Mouse (Mus musculus): ENCODE measurements around the gene Actl6a. TPM values are rescaled to one million over a fixed set of nuclear protein-coding genes. Genes with fewer than 3 reads are reported as not detected.
"Not testable (repeated sequence)": the region's sequence is repeated elsewhere in the genome, so short reads cannot be mapped to it uniquely, and the experiment has no call there.

Gene Actl6a
- polyA plus RNA-seq, 1 experiment from 2014 or later = 51.6 TPM

- H3K9me3 ChIP-seq (replicated peaks; ENCODE audit: control insufficient read depth, low read length, poor library complexity, severe bottlenecking); H3K4me2 ChIP-seq (ENCODE audit: low read length); H3K9ac ChIP-seq (ENCODE audit: low read depth, low read length); H3K4me3 ChIP-seq (ENCODE audit: low read depth, low read length); H3K27ac ChIP-seq (ENCODE audit: low read length); H3K27me3 ChIP-seq (ENCODE audit: control insufficient read depth, insufficient read depth, low read depth, low read length); H3K36me3 ChIP-seq (ENCODE audit: control insufficient read depth, insufficient read depth, low read length); H3K4me1 ChIP-seq (ENCODE audit: control insufficient read depth, insufficient read depth, low read length); ATAC-seq: not testable (repeated sequence)
- WGBS = 91% methylated on average over 10 of the region's 10 CpGs
Observed at GRCm38 (mm10) chr3:32704632-32705031, 1.5 kb upstream of the Actl6a start.

GRCm38 (mm10) chr3:32708052-32708367, 1.9 kb downstream of the Actl6a start:
- Histone ChIP-seq H3K4me1 (ENCODE audit: control insufficient read depth, insufficient read depth, low read length) (peaks cover 11% of the 10 kb centered on the region), H3K9ac (ENCODE audit: low read depth, low read length) (peak overlapping the region; percentile 35; the same call in 1 of the 2 replicates), H3K9me3 (replicated peaks; ENCODE audit: control insufficient read depth, low read length, poor library complexity, severe bottlenecking) (no peaks in the 10 kb centered on the region), H3K27me3 (ENCODE audit: control insufficient read depth, insufficient read depth, low read depth, low read length) (no peaks in the 10 kb centered on the region), H3K4me2 (ENCODE audit: low read length) (peak overlapping the region; percentile 56), H3K4me3 (ENCODE audit: low read depth, low read length) (peak overlapping the region; percentile 96), H3K36me3 (ENCODE audit: control insufficient read depth, insufficient read depth, low read length) (peaks cover 2% of the 10 kb centered on the region), H3K27ac (ENCODE audit: low read length) (0 out of 2 replicates have a peak overlapping the region, but pooled peaks have one; percentile 90)
- ATAC-seq = no peak
- WGBS = 3% methylated on average over 4 of the region's 4 CpGs

- H3K4me3 ChIP-seq (ENCODE audit: low read depth, low read length) = peak overlapping the region; percentile 96
- H3K36me3 ChIP-seq (ENCODE audit: control insufficient read depth, insufficient read depth, low read length) = peaks cover 8% of the 10 kb centered on the region
- no peaks in the 10 kb centered on the region for H3K27me3 ChIP-seq (ENCODE audit: control insufficient read depth, insufficient read depth, low read depth, low read length)
- peaks cover 11% of the 10 kb centered on the region for H3K4me1 ChIP-seq (ENCODE audit: control insufficient read depth, insufficient read depth, low read length)
- peak overlapping the region; percentile 90 for H3K27ac ChIP-seq (ENCODE audit: low read length)
- H3K9ac ChIP-seq (ENCODE audit: low read depth, low read length) = peak overlapping the region; percentile 91
- under 1% methylated on average over 85 of the region's 90 CpGs for WGBS
- peak; percentile 100 for ATAC-seq
- H3K9me3 ChIP-seq (replicated peaks; ENCODE audit: control insufficient read depth, low read length, poor library complexity, severe bottlenecking) = no peaks in the 10 kb centered on the region
- H3K4me2 ChIP-seq (ENCODE audit: low read length) = peak overlapping the region; percentile 77
Observed at GRCm38 (mm10) chr3:32708368-32709231, 2.5 kb downstream of the Actl6a start.

GRCm38 (mm10) chr3:32709388-32709787, 3.3 kb downstream of the Actl6a start:
- 8% methylated on average over 9 of the region's 9 CpGs for WGBS
- peaks cover 11% of the 10 kb centered on the region for H3K4me1 ChIP-seq (ENCODE audit: control insufficient read depth, insufficient read depth, low read length)
- peak overlapping the region; percentile 96 for H3K4me3 ChIP-seq (ENCODE audit: low read depth, low read length)
- H3K9ac ChIP-seq (ENCODE audit: low read depth, low read length) = peak overlapping the region; percentile 91
- no peaks in the 10 kb centered on the region for H3K27me3 ChIP-seq (ENCODE audit: control insufficient read depth, insufficient read depth, low read depth, low read length)
- peaks cover 8% of the 10 kb centered on the region for H3K36me3 ChIP-seq (ENCODE audit: control insufficient read depth, insufficient read depth, low read length)
- H3K27ac ChIP-seq (ENCODE audit: low read length) = peak overlapping the region; percentile 90
- ATAC-seq = no peak
- H3K9me3 ChIP-seq (replicated peaks; ENCODE audit: control insufficient read depth, low read length, poor library complexity, severe bottlenecking) = no peaks in the 10 kb centered on the region
- peak overlapping the region; percentile 77 for H3K4me2 ChIP-seq (ENCODE audit: low read length)

- Histone ChIP-seq H3K9me3 (replicated peaks; ENCODE audit: control insufficient read depth, low read length, poor library complexity, severe bottlenecking) (no peaks in the 10 kb centered on the region), H3K9ac (ENCODE audit: low read depth, low read length) (no peak overlapping the region), H3K27me3 (ENCODE audit: control insufficient read depth, insufficient read depth, low read depth, low read length) (no peaks in the 10 kb centered on the region), H3K4me2 (ENCODE audit: low read length) (no peak overlapping the region), H3K4me3 (ENCODE audit: low read depth, low read length) (no peak overlapping the region), H3K36me3 (ENCODE audit: control insufficient read depth, insufficient read depth, low read length) (peaks cover 28% of the 10 kb centered on the region), H3K4me1 (ENCODE audit: control insufficient read depth, insufficient read depth, low read length) (peaks cover 11% of the 10 kb centered on the region), H3K27ac (ENCODE audit: low read length) (no peak overlapping the region)
- 95% methylated on average over 3 of the region's 3 CpGs for WGBS
- ATAC-seq = no peak
Observed at GRCm38 (mm10) chr3:32713711-32714110, 7.6 kb downstream of the Actl6a start.

GRCm38 (mm10) chr3:32717403-32717802, 11.3 kb downstream of the Actl6a start:
- not testable (repeated sequence) for H3K27ac ChIP-seq (ENCODE audit: low read length); H3K4me1 ChIP-seq (ENCODE audit: control insufficient read depth, insufficient read depth, low read length); H3K9ac ChIP-seq (ENCODE audit: low read depth, low read length); ATAC-seq; H3K9me3 ChIP-seq (replicated peaks; ENCODE audit: control insufficient read depth, low read length, poor library complexity, severe bottlenecking); H3K27me3 ChIP-seq (ENCODE audit: control insufficient read depth, insufficient read depth, low read depth, low read length); H3K4me2 ChIP-seq (ENCODE audit: low read length); H3K4me3 ChIP-seq (ENCODE audit: low read depth, low read length)
- H3K36me3 ChIP-seq (ENCODE audit: control insufficient read depth, insufficient read depth, low read length) = peaks cover 44% of the 10 kb centered on the region
- WGBS = 97% methylated on average over 6 of the region's 6 CpGs

GRCm38 (mm10) chr3:32718271-32718670, 12.2 kb downstream of the Actl6a start:
- H3K9ac ChIP-seq (ENCODE audit: low read depth, low read length) = no peak overlapping the region

GRCm38 (mm10) chr3:32724191-32724590, 18.1 kb downstream of the Actl6a start:
- no peak overlapping the region for H3K4me3 ChIP-seq (ENCODE audit: low read depth, low read length)
- H3K9me3 ChIP-seq (replicated peaks; ENCODE audit: control insufficient read depth, low read length, poor library complexity, severe bottlenecking) = no peaks in the 10 kb centered on the region
- WGBS = 96% methylated on average over 7 of the region's 7 CpGs
- H3K27me3 ChIP-seq (ENCODE audit: control insufficient read depth, insufficient read depth, low read depth, low read length) = no peaks in the 10 kb centered on the region
- no peak for ATAC-seq
- peaks cover 53% of the 10 kb centered on the region for H3K36me3 ChIP-seq (ENCODE audit: control insufficient read depth, insufficient read depth, low read length)
- H3K9ac ChIP-seq (ENCODE audit: low read depth, low read length) = no peak overlapping the region
- H3K27ac ChIP-seq (ENCODE audit: low read length) = no peak overlapping the region
- H3K4me1 ChIP-seq (ENCODE audit: control insufficient read depth, insufficient read depth, low read length) = no peaks in the 10 kb centered on the region
- H3K4me2 ChIP-seq (ENCODE audit: low read length) = no peak overlapping the region

More at GRCm38 (mm10) chr3:32718271-32718670, 12.2 kb downstream of the Actl6a start:
- Histone ChIP-seq H3K9me3 (replicated peaks; ENCODE audit: control insufficient read depth, low read length, poor library complexity, severe bottlenecking) (no peaks in the 10 kb centered on the region), H3K4me3 (ENCODE audit: low read depth, low read length) (no peak overlapping the region), H3K4me2 (ENCODE audit: low read length) (no peak overlapping the region), H3K36me3 (ENCODE audit: control insufficient read depth, insufficient read depth, low read length) (peaks cover 47% of the 10 kb centered on the region), H3K27me3 (ENCODE audit: control insufficient read depth, insufficient read depth, low read depth, low read length) (no peaks in the 10 kb centered on the region), H3K27ac (ENCODE audit: low read length) (no peak overlapping the region), H3K4me1 (ENCODE audit: control insufficient read depth, insufficient read depth, low read length) (no peaks in the 10 kb centered on the region)
- ATAC-seq = no peak
- WGBS = 95% methylated on average over 5 of the region's 5 CpGs

GRCm38 (mm10) chr3:32725951-32726350, 19.9 kb downstream of the Actl6a start:
- Histone ChIP-seq H3K4me3 (ENCODE audit: low read depth, low read length) (no peak overlapping the region), H3K9me3 (replicated peaks; ENCODE audit: control insufficient read depth, low read length, poor library complexity, severe bottlenecking) (no peaks in the 10 kb centered on the region), H3K4me1 (ENCODE audit: control insufficient read depth, insufficient read depth, low read length) (no peaks in the 10 kb centered on the region), H3K27me3 (ENCODE audit: control insufficient read depth, insufficient read depth, low read depth, low read length) (no peaks in the 10 kb centered on the region), H3K9ac (ENCODE audit: low read depth, low read length) (no peak overlapping the region), H3K4me2 (ENCODE audit: low read length) (no peak overlapping the region), H3K27ac (ENCODE audit: low read length) (no peak overlapping the region), H3K36me3 (ENCODE audit: control insufficient read depth, insufficient read depth, low read length) (peaks cover 53% of the 10 kb centered on the region)
- ATAC-seq = no peak
- WGBS = 96% methylated on average over 5 of the region's 5 CpGs

Data from midbrain, embryonic 16.5 days (tissue).